Mouse (Mus musculus): ENCODE measurements at regions not wholly inside any gene's neighbourhood (a gene's known extent, or its start where the extent isn't known, plus 50 kb on each side); places are given as distances from the start of the nearest gene placed in this dataset.
A peak's percentile ranks its signal among the peaks of the same experiment; 100 is the strongest.

- no peak overlapping the region for H3K4me2 ChIP-seq
- no peaks in the 10 kb centered on the region for H3K9me3 ChIP-seq (replicated peaks)
- 94% methylated on average over 7 of the region's 7 CpGs for WGBS
- no peaks in the 10 kb centered on the region for H3K36me3 ChIP-seq
- no peaks in the 10 kb centered on the region for H3K27me3 ChIP-seq
- ATAC-seq (replicated peaks; ENCODE audit: low FRiP score) = no peak
- no peak overlapping the region for H3K4me3 ChIP-seq (replicated peaks)
- H3K27ac ChIP-seq = no peak overlapping the region
- peaks cover 31% of the 10 kb centered on the region for H3K4me1 ChIP-seq
- no peak overlapping the region for H3K9ac ChIP-seq
Observed at GRCm38 (mm10) chr10:43743188-43744120, 158.1 kb downstream of the Qrsl1 start.

- ATAC-seq (replicated peaks; ENCODE audit: low FRiP score) = no peak
- 63% methylated on average over 8 of the region's 8 CpGs for WGBS
- Histone ChIP-seq H3K4me3 (replicated peaks) (no peak overlapping the region), H3K9me3 (replicated peaks) (no peaks in the 10 kb centered on the region), H3K9ac (no peak overlapping the region), H3K4me1 (peaks cover 25% of the 10 kb centered on the region), H3K36me3 (no peaks in the 10 kb centered on the region), H3K27me3 (no peaks in the 10 kb centered on the region), H3K4me2 (no peak overlapping the region), H3K27ac (no peak overlapping the region)
Observed at GRCm38 (mm10) chr10:43745931-43746630, 155.5 kb downstream of the Qrsl1 start.

GRCm38 (mm10) chr10:43746631-43747001 lies 154.9 kb downstream of the Qrsl1 start:
- H3K27me3 ChIP-seq = no peaks in the 10 kb centered on the region
- H3K4me2 ChIP-seq = no peak overlapping the region
- H3K27ac ChIP-seq = no peak overlapping the region
- H3K9ac ChIP-seq = no peak overlapping the region
- no peaks in the 10 kb centered on the region for H3K9me3 ChIP-seq (replicated peaks)
- ATAC-seq (replicated peaks; ENCODE audit: low FRiP score) = no peak
- H3K4me1 ChIP-seq = peaks cover 23% of the 10 kb centered on the region
- H3K4me3 ChIP-seq (replicated peaks) = no peak overlapping the region
- WGBS = 100% methylated on average over 1 of the region's 1 CpGs
- no peaks in the 10 kb centered on the region for H3K36me3 ChIP-seq

- WGBS = 92% methylated on average over 4 of the region's 4 CpGs
- no peaks in the 10 kb centered on the region for H3K27me3 ChIP-seq
- H3K4me2 ChIP-seq = no peak overlapping the region
- no peaks in the 10 kb centered on the region for H3K9me3 ChIP-seq (replicated peaks)
- H3K27ac ChIP-seq = no peak overlapping the region
- H3K36me3 ChIP-seq = no peaks in the 10 kb centered on the region
- no peak overlapping the region for H3K9ac ChIP-seq
- ATAC-seq (replicated peaks; ENCODE audit: low FRiP score) = no peak
- H3K4me3 ChIP-seq (replicated peaks) = no peak overlapping the region
- H3K4me1 ChIP-seq = peaks cover 25% of the 10 kb centered on the region
Observed at GRCm38 (mm10) chr10:43747541-43747940, 154.0 kb downstream of the Qrsl1 start.

GRCm38 (mm10) chr10:43748300-43748699 lies 153.2 kb downstream of the Qrsl1 start:
- Histone ChIP-seq H3K9ac (no peak overlapping the region), H3K36me3 (no peaks in the 10 kb centered on the region), H3K27ac (no peak overlapping the region), H3K27me3 (no peaks in the 10 kb centered on the region), H3K4me2 (no peak overlapping the region), H3K4me3 (replicated peaks) (no peak overlapping the region), H3K4me1 (peaks cover 22% of the 10 kb centered on the region), H3K9me3 (replicated peaks) (no peaks in the 10 kb centered on the region)
- WGBS = 71% methylated on average over 3 of the region's 3 CpGs
- no peak for ATAC-seq (replicated peaks; ENCODE audit: low FRiP score)

- ATAC-seq (replicated peaks; ENCODE audit: low FRiP score) = no peak
- no peaks in the 10 kb centered on the region for H3K9me3 ChIP-seq (replicated peaks)
- peaks cover 22% of the 10 kb centered on the region for H3K4me1 ChIP-seq
- H3K4me2 ChIP-seq = no peak overlapping the region
- no peaks in the 10 kb centered on the region for H3K36me3 ChIP-seq
- no peak overlapping the region for H3K4me3 ChIP-seq (replicated peaks)
- H3K9ac ChIP-seq = no peak overlapping the region
- H3K27ac ChIP-seq = no peak overlapping the region
- H3K27me3 ChIP-seq = no peaks in the 10 kb centered on the region
- WGBS = 93% methylated on average over 4 of the region's 4 CpGs
Observed at GRCm38 (mm10) chr10:43749496-43750110, 151.9 kb downstream of the Qrsl1 start.

GRCm38 (mm10) chr10:43750401-43750800 lies 151.1 kb downstream of the Qrsl1 start:
- no peak for ATAC-seq (replicated peaks; ENCODE audit: low FRiP score)
- no peaks in the 10 kb centered on the region for H3K9me3 ChIP-seq (replicated peaks)
- H3K4me1 ChIP-seq = peaks cover 22% of the 10 kb centered on the region
- no peak overlapping the region for H3K4me2 ChIP-seq
- no peak overlapping the region for H3K9ac ChIP-seq
- H3K27me3 ChIP-seq = no peaks in the 10 kb centered on the region
- 80% methylated on average over 6 of the region's 6 CpGs for WGBS
- H3K4me3 ChIP-seq (replicated peaks) = no peak overlapping the region
- no peaks in the 10 kb centered on the region for H3K36me3 ChIP-seq
- no peak overlapping the region for H3K27ac ChIP-seq

GRCm38 (mm10) chr10:43750854-43751253 lies 150.7 kb downstream of the Qrsl1 start:
- H3K27me3 ChIP-seq = no peaks in the 10 kb centered on the region
- no peak overlapping the region for H3K4me3 ChIP-seq (replicated peaks)
- no peak overlapping the region; the same call in 1 of the 2 replicates for H3K27ac ChIP-seq
- peaks cover 22% of the 10 kb centered on the region for H3K4me1 ChIP-seq
- no peaks in the 10 kb centered on the region for H3K9me3 ChIP-seq (replicated peaks)
- no peaks in the 10 kb centered on the region for H3K36me3 ChIP-seq
- WGBS = 54% methylated on average over 10 of the region's 10 CpGs
- no peak; the same call in 1 of the 2 replicates for ATAC-seq (replicated peaks; ENCODE audit: low FRiP score)
- no peak overlapping the region for H3K4me2 ChIP-seq
- H3K9ac ChIP-seq = no peak overlapping the region

- H3K27ac ChIP-seq = peak overlapping the region; percentile 79
- WGBS = 41% methylated on average over 5 of the region's 5 CpGs
Observed at GRCm38 (mm10) chr10:43751881-43752675, 149.5 kb downstream of the Qrsl1 start.

GRCm38 (mm10) chr10:43756881-43757565 lies 144.5 kb downstream of the Qrsl1 start:
- no peak overlapping the region for H3K27ac ChIP-seq
- ATAC-seq (replicated peaks; ENCODE audit: low FRiP score) = no peak
- H3K36me3 ChIP-seq = no peaks in the 10 kb centered on the region
- peaks cover 34% of the 10 kb centered on the region for H3K4me1 ChIP-seq
- H3K27me3 ChIP-seq = no peaks in the 10 kb centered on the region
- H3K9me3 ChIP-seq (replicated peaks) = no peaks in the 10 kb centered on the region
- WGBS = 52% methylated on average over 6 of the region's 6 CpGs
- H3K4me3 ChIP-seq (replicated peaks) = no peak overlapping the region
- H3K9ac ChIP-seq = no peak overlapping the region
- no peak overlapping the region for H3K4me2 ChIP-seq

More at GRCm38 (mm10) chr10:43751881-43752675, 149.5 kb downstream of the Qrsl1 start:
- Histone ChIP-seq H3K9me3 (replicated peaks) (no peaks in the 10 kb centered on the region), H3K4me2 (no peak overlapping the region), H3K4me3 (replicated peaks) (no peak overlapping the region), H3K27me3 (no peaks in the 10 kb centered on the region), H3K36me3 (no peaks in the 10 kb centered on the region), H3K9ac (no peak overlapping the region), H3K4me1 (peaks cover 22% of the 10 kb centered on the region)
- ATAC-seq (replicated peaks; ENCODE audit: low FRiP score) = peak; percentile 93

All from kidney, embryonic 15.5 days (tissue).